Mouse (Mus musculus): ENCODE measurements around the gene Grm8. TPM values are rescaled to one million over a fixed set of nuclear protein-coding genes. Genes with fewer than 3 reads are reported as not detected.

Grm8 gene
- polyA plus RNA-seq, 1 experiment from 2014 or later: not detected

DNA sequence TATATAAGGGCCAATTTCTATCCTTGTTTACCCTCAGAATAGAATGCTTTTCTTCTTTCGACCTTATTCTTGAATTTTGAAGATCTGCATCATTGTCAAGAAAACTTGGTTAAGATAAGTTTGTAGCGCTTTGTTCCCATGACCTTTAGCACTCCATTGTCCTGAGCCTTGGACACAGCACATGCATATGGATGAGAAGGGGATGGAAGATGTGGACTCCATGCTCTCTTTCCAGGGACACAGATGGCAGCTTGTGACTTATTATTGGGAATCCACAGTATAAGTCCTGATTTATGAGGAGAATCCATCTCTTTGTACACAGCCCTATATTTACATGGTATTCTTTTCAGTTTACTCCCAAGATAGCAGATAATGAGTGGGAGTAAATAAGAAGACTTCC, 554.5 kb downstream of the Grm8 start:
- DNase-seq (no peak), ATAC-seq (no peak)
- Histone ChIP-seq H3K27me3 (ENCODE audit: insufficient read depth, low read length) (no peaks in the 10 kb centered on the region), H3K4me2 (ENCODE audit: low read depth, low read length) (no peak overlapping the region), H3K36me3 (replicated peaks; ENCODE audit: insufficient read depth, low read length) (no peaks in the 10 kb centered on the region), H3K4me3 (ENCODE audit: low read depth, low read length) (no peak overlapping the region), H3K9me3 (ENCODE audit: low read length) (no peaks in the 10 kb centered on the region), H3K4me1 (ENCODE audit: insufficient read depth) (no peaks in the 10 kb centered on the region), H3K9ac (replicated peaks) (no peak overlapping the region), H3K27ac (ENCODE audit: low read depth) (no peak overlapping the region)
- TF ChIP-seq EP300 (IDR thresholded peaks at IDR 0.05; ENCODE audit: low read depth) (no peak), CTCF (IDR thresholded peaks at IDR 0.05; ENCODE audit: low read depth) (no peak)
- 70% methylated on average over 2 of the region's 2 CpGs for WGBS (ENCODE audit: insufficient replicate concordance)

GRCm38 (mm10) chr6:27545516-27545915, 589.5 kb downstream of the Grm8 start:
- Histone ChIP-seq H3K27ac (ENCODE audit: low read depth) (no peak overlapping the region), H3K4me3 (ENCODE audit: low read depth, low read length) (no peak overlapping the region), H3K9ac (replicated peaks) (no peak overlapping the region), H3K4me1 (ENCODE audit: insufficient read depth) (no peaks in the 10 kb centered on the region), H3K36me3 (replicated peaks; ENCODE audit: insufficient read depth, low read length) (no peaks in the 10 kb centered on the region), H3K4me2 (ENCODE audit: low read depth, low read length) (no peak overlapping the region), H3K27me3 (ENCODE audit: insufficient read depth, low read length) (no peaks in the 10 kb centered on the region), H3K9me3 (ENCODE audit: low read length) (no peaks in the 10 kb centered on the region)
- no peak for DNase-seq
- 75% methylated on average over 6 of the region's 6 CpGs for WGBS (ENCODE audit: insufficient replicate concordance)
- no peak for ATAC-seq
- TF ChIP-seq EP300 (IDR thresholded peaks at IDR 0.05; ENCODE audit: low read depth) (no peak), CTCF (IDR thresholded peaks at IDR 0.05; ENCODE audit: low read depth) (no peak)

DNA sequence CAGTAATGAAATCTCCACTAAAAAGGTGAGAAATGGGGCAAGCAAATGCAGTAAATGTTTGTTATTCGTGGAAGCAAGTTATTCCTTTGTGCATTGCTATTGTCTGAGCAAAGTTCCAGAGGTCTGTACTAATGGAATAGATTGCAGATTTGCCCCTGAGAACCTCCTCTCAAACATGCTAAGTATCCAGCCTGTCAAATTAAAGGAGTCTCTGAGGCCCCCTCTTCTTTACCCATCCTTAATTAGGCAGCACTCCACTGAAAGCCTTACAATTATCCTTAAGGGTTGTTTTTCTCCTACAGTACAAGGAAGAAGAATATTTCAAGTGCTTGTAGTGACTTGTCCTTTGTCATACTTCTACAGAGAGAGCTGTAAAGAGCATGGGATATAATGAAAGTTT, 617.4 kb downstream of the Grm8 start:
- no peak overlapping the region for H3K9ac ChIP-seq (replicated peaks)
- DNase-seq (no peak), ATAC-seq (no peak)
- no peak overlapping the region for H3K27ac ChIP-seq (ENCODE audit: low read depth)
- WGBS (ENCODE audit: insufficient replicate concordance): 59% methylated on average over 1 of the region's 1 CpGs
- TF ChIP-seq EP300 (IDR thresholded peaks at IDR 0.05; ENCODE audit: low read depth) (no peak), CTCF (IDR thresholded peaks at IDR 0.05; ENCODE audit: low read depth) (no peak)
- H3K4me3 ChIP-seq (ENCODE audit: low read depth, low read length): no peak overlapping the region
- no peaks in the 10 kb centered on the region for H3K4me1 ChIP-seq (ENCODE audit: insufficient read depth)
- no peaks in the 10 kb centered on the region for H3K27me3 ChIP-seq (ENCODE audit: insufficient read depth, low read length)
- no peaks in the 10 kb centered on the region for H3K9me3 ChIP-seq (ENCODE audit: low read length)
- no peaks in the 10 kb centered on the region for H3K36me3 ChIP-seq (replicated peaks; ENCODE audit: insufficient read depth, low read length)
- no peak overlapping the region for H3K4me2 ChIP-seq (ENCODE audit: low read depth, low read length)

- Histone ChIP-seq H3K9me3 (ENCODE audit: low read length) (no peaks in the 10 kb centered on the region), H3K4me3 (ENCODE audit: low read depth, low read length) (no peak overlapping the region), H3K36me3 (replicated peaks; ENCODE audit: insufficient read depth, low read length) (no peaks in the 10 kb centered on the region), H3K4me2 (ENCODE audit: low read depth, low read length) (no peak overlapping the region), H3K9ac (replicated peaks) (no peak overlapping the region), H3K27ac (ENCODE audit: low read depth) (no peak overlapping the region), H3K4me1 (ENCODE audit: insufficient read depth) (no peaks in the 10 kb centered on the region), H3K27me3 (ENCODE audit: insufficient read depth, low read length) (no peaks in the 10 kb centered on the region)
- no peak for TF ChIP-seq EP300 (IDR thresholded peaks at IDR 0.05; ENCODE audit: low read depth)
- TF ChIP-seq CTCF (IDR thresholded peaks at IDR 0.05; ENCODE audit: low read depth): no peak
- WGBS (ENCODE audit: insufficient replicate concordance): 72% methylated on average over 5 of the region's 5 CpGs
- no peak for DNase-seq
- ATAC-seq: no peak
These were observed 674.0 kb downstream of the Grm8 start for GRCm38 (mm10) chr6:27460998-27461397.

- TF ChIP-seq EP300 (IDR thresholded peaks at IDR 0.05; ENCODE audit: low read depth) (no peak), CTCF (IDR thresholded peaks at IDR 0.05; ENCODE audit: low read depth) (no peak)
- H3K4me3 ChIP-seq (ENCODE audit: low read depth, low read length): no peak overlapping the region
- H3K27ac ChIP-seq (ENCODE audit: low read depth): no peak overlapping the region
- no peak for DNase-seq
- H3K27me3 ChIP-seq (ENCODE audit: insufficient read depth, low read length): no peaks in the 10 kb centered on the region
- H3K9ac ChIP-seq (replicated peaks): no peak overlapping the region
- no peak for ATAC-seq
- H3K4me1 ChIP-seq (ENCODE audit: insufficient read depth): no peaks in the 10 kb centered on the region
- no peak overlapping the region for H3K4me2 ChIP-seq (ENCODE audit: low read depth, low read length)
- 78% methylated on average over 4 of the region's 4 CpGs for WGBS (ENCODE audit: insufficient replicate concordance)
- no peaks in the 10 kb centered on the region for H3K36me3 ChIP-seq (replicated peaks; ENCODE audit: insufficient read depth, low read length)
- no peaks in the 10 kb centered on the region for H3K9me3 ChIP-seq (ENCODE audit: low read length)
These were observed 726.5 kb downstream of the Grm8 start for GRCm38 (mm10) chr6:27408473-27408872.

GRCm38 (mm10) chr6:27372416-27372815, 762.6 kb downstream of the Grm8 start:
- Histone ChIP-seq H3K27me3 (ENCODE audit: insufficient read depth, low read length) (no peaks in the 10 kb centered on the region), H3K9ac (replicated peaks) (no peak overlapping the region), H3K36me3 (replicated peaks; ENCODE audit: insufficient read depth, low read length) (no peaks in the 10 kb centered on the region), H3K4me1 (ENCODE audit: insufficient read depth) (no peaks in the 10 kb centered on the region), H3K4me3 (ENCODE audit: low read depth, low read length) (no peak overlapping the region), H3K9me3 (ENCODE audit: low read length) (no peaks in the 10 kb centered on the region), H3K27ac (ENCODE audit: low read depth) (no peak overlapping the region), H3K4me2 (ENCODE audit: low read depth, low read length) (no peak overlapping the region)
- ATAC-seq (no peak), DNase-seq (no peak)
- TF ChIP-seq CTCF (IDR thresholded peaks at IDR 0.05; ENCODE audit: low read depth) (no peak), EP300 (IDR thresholded peaks at IDR 0.05; ENCODE audit: low read depth) (no peak)

DNA sequence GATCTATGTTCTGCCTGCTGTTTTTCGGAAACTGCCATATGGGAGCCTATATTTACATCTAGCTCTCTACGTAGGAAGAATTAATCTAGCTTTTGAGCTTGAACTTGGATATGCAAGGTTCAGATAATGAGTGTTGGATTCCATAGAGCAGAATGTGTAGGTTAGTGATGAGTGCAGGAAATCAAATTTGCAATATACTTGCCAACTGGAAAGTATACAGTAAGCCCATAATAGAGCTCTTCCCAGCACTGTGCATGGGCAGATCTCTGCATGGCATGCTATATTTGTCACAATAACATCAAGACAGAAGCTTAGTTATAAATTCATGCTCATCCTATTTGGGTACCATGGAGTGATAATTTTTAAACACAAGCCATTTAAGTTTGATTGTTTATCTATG, 763.9 kb downstream of the Grm8 start:
- DNase-seq: no peak

More for the DNA sequence above, 763.9 kb downstream of the Grm8 start:
- no peak for ATAC-seq
- H3K4me3 ChIP-seq (ENCODE audit: low read depth, low read length): no peak overlapping the region
- no peak overlapping the region for H3K9ac ChIP-seq (replicated peaks)
- TF ChIP-seq EP300 (IDR thresholded peaks at IDR 0.05; ENCODE audit: low read depth): no peak
- TF ChIP-seq CTCF (IDR thresholded peaks at IDR 0.05; ENCODE audit: low read depth): no peak
- H3K4me2 ChIP-seq (ENCODE audit: low read depth, low read length): no peak overlapping the region
- H3K9me3 ChIP-seq (ENCODE audit: low read length): no peaks in the 10 kb centered on the region
- no peak overlapping the region for H3K27ac ChIP-seq (ENCODE audit: low read depth)
- no peaks in the 10 kb centered on the region for H3K27me3 ChIP-seq (ENCODE audit: insufficient read depth, low read length)
- H3K36me3 ChIP-seq (replicated peaks; ENCODE audit: insufficient read depth, low read length): no peaks in the 10 kb centered on the region
- WGBS (ENCODE audit: insufficient replicate concordance): 70% methylated on average over 2 of the region's 2 CpGs
- H3K4me1 ChIP-seq (ENCODE audit: insufficient read depth): no peaks in the 10 kb centered on the region
